Mouse (Mus musculus): ENCODE measurements around the gene Farp1.

- TF ChIP-seq POLR2A (IDR thresholded peaks at IDR 0.05; ENCODE audit: borderline replicate concordance, insufficient read depth, low read length) (no peak), CTCF (IDR thresholded peaks at IDR 0.05; ENCODE audit: borderline replicate concordance, insufficient read depth, low read depth, low read length) (no peak)
Observed at GRCm38 (mm10) chr14:121092517-121092916, 57.5 kb downstream of the Farp1 start.
